Mouse (Mus musculus): ENCODE measurements around the gene Usp4.

The Usp4 gene

GRCm38 (mm10) chr9:108342301-108342831, 5.3 kb upstream of the Usp4 start:
- peak; percentile 31 for DNase-seq

- DNase-seq: no peak
Measured at GRCm38 (mm10) chr9:108343331-108343730, 4.3 kb upstream of the Usp4 start.

- no peak for DNase-seq
Measured at GRCm38 (mm10) chr9:108343835-108344234, 3.8 kb upstream of the Usp4 start.

GRCm38 (mm10) chr9:108344471-108344870, 3.2 kb upstream of the Usp4 start:
- no peak for DNase-seq

GRCm38 (mm10) chr9:108347024-108347423, 629 bp upstream of the Usp4 start:
- DNase-seq: no peak

GRCm38 (mm10) chr9:108348290-108348680, 632 bp downstream of the Usp4 start:
- no peak for DNase-seq

GRCm38 (mm10) chr9:108349727-108350126, 2.1 kb downstream of the Usp4 start:
- DNase-seq: no peak

- DNase-seq: no peak
Measured at GRCm38 (mm10) chr9:108378234-108378633, 30.6 kb downstream of the Usp4 start.

- DNase-seq: no peak
Measured at GRCm38 (mm10) chr9:108378736-108379135, 31.1 kb downstream of the Usp4 start.

- no peak for DNase-seq
Measured at GRCm38 (mm10) chr9:108379294-108379693, 31.6 kb downstream of the Usp4 start.

GRCm38 (mm10) chr9:108381382-108381781, 33.7 kb downstream of the Usp4 start:
- no peak for DNase-seq

GRCm38 (mm10) chr9:108385006-108385405, 37.4 kb downstream of the Usp4 start:
- no peak for DNase-seq

GRCm38 (mm10) chr9:108386816-108387215, 39.2 kb downstream of the Usp4 start:
- DNase-seq: no peak

GRCm38 (mm10) chr9:108388601-108389000, 40.9 kb downstream of the Usp4 start:
- DNase-seq: no peak

- no peak for DNase-seq
Measured at GRCm38 (mm10) chr9:108389220-108389619, 41.6 kb downstream of the Usp4 start.

GRCm38 (mm10) chr9:108392676-108393075, 45.0 kb downstream of the Usp4 start, which contains the start of gene 1700102P08Rik:
TSS of gene 1700102P08Rik (plus strand) at chr9:108392805.
- no peak for DNase-seq

GRCm38 (mm10) chr9:108394191-108394590, 46.5 kb downstream of the Usp4 start:
- no peak for DNase-seq

- DNase-seq: no peak
Measured at GRCm38 (mm10) chr9:108395427-108395826, 47.8 kb downstream of the Usp4 start.

- DNase-seq: no peak
Measured at GRCm38 (mm10) chr9:108398324-108398723, 50.7 kb downstream of the Usp4 start.

- DNase-seq: no peak
Measured at GRCm38 (mm10) chr9:108401186-108401960, 53.7 kb downstream of the Usp4 start.

GRCm38 (mm10) chr9:108403081-108403480, 55.4 kb downstream of the Usp4 start:
- no peak for DNase-seq

GRCm38 (mm10) chr9:108404451-108404850, 56.8 kb downstream of the Usp4 start:
- DNase-seq: no peak

- no peak for DNase-seq
Measured at GRCm38 (mm10) chr9:108409535-108409934, 61.9 kb downstream of the Usp4 start.

GRCm38 (mm10) chr9:108411381-108411942, 63.8 kb downstream of the Usp4 start:
- DNase-seq: no peak
